Comparison of ENCODE assay signal across 12 mouse cellular contexts in the genomic region with DNA sequence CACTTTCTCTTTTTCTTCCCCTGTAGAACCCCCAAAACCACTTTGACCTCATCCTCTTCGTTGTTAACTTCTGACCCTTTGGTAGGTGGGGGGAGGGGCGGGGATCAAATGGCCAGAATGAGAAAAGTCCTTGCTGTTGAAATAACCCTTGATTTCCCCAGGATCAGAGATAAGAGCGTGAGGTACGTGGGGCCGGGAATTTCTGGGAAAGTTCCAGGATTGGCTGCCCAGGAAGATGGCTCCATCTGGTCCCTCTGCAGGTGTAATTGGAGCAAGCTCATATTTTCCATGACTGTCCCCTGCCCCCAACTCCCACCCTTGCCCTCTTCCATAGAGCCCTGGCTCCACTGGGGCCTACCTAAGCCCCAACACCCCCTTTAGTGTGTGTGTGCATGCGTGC. TPM values are rescaled to one million over a fixed set of nuclear protein-coding genes. Genes with fewer than 3 reads are reported as not detected.
DNase-seq lines count a peak whose midpoint lies in the region; ATAC-seq and TF ChIP-seq lines count a peak whose summit lies in the region.
"Had no signal": no experiment of that assay in that cellular context is flagged by ENCODE, and none has a peak within 500 bp of the region (broad histone marks: within the 10 kb centered on the region; RNA-seq: fewer than 3 reads in every experiment).

No protein-coding gene starts in this region.

- H3K9ac ChIP-seq in heart, embryonic 13.5 days = peak overlapping the region; percentile 64; the same call in 1 of the 2 replicates
- no peak overlapping the region for H3K9ac ChIP-seq in lung, embryonic 16.5 days (ENCODE audit: low read length)
- H3K9ac ChIP-seq: hindbrain, embryonic 15.5 days had no signal

- no peak for TF ChIP-seq CTCF in olfactory bulb, adult 2 months (IDR thresholded peaks at IDR 0.05; ENCODE audit: insufficient read depth, low read depth, low read length)
- no peak for TF ChIP-seq CTCF in thymus, adult 2 months (IDR thresholded peaks at IDR 0.05; ENCODE audit: borderline replicate concordance, control insufficient read depth, extremely low read depth, insufficient read depth, low read length, poor library complexity)

- H3K36me3 ChIP-seq in heart, embryonic 13.5 days = no peaks in the 10 kb centered on the region
- H3K36me3 ChIP-seq in lung, embryonic 16.5 days (ENCODE audit: control insufficient read depth, insufficient read depth, low read length) = no peaks in the 10 kb centered on the region
- no peaks in the 10 kb centered on the region for H3K36me3 ChIP-seq in thymus, adult 2 months (ENCODE audit: control insufficient read depth, insufficient read depth, low read length)
- H3K36me3 ChIP-seq: hindbrain, embryonic 15.5 days had no signal

- ATAC-seq in heart, embryonic 13.5 days (ENCODE audit: extremely low read depth, insufficient number of reproducible peaks, low FRiP score, low TSS enrichment) = no peak
- ATAC-seq in lung, embryonic 16.5 days (ENCODE audit: low read depth) = no peak

- peaks cover 72% of the 10 kb centered on the region for H3K4me1 ChIP-seq in heart, embryonic 13.5 days
- H3K4me1 ChIP-seq in lung, embryonic 16.5 days (replicated peaks; ENCODE audit: control insufficient read depth, insufficient read depth, low read length) = peaks cover 76% of the 10 kb centered on the region
- H3K4me1 ChIP-seq in olfactory bulb, adult 2 months (ENCODE audit: control insufficient read depth, insufficient read depth, low read length) = peaks cover 56% of the 10 kb centered on the region
- H3K4me1 ChIP-seq in thymus, adult 2 months (replicated peaks; ENCODE audit: control insufficient read depth, insufficient read depth, low read length) = peaks cover 3% of the 10 kb centered on the region; the same call in 1 of the 2 replicates

- H3K27ac ChIP-seq in heart, embryonic 13.5 days (replicated peaks) = peak overlapping the region; percentile 94
- peak overlapping the region; percentile 87 for H3K27ac ChIP-seq in lung, embryonic 16.5 days (ENCODE audit: low read length)
- H3K27ac ChIP-seq in olfactory bulb, adult 2 months (ENCODE audit: insufficient read depth, low read depth, low read length) = peak overlapping the region; percentile 80; the same call in 1 of the 2 replicates
- no peak overlapping the region for H3K27ac ChIP-seq in thymus, adult 2 months (ENCODE audit: control insufficient read depth, insufficient read depth, low read length)
- H3K27ac ChIP-seq: hindbrain, embryonic 15.5 days had no signal

- no peaks in the 10 kb centered on the region for H3K27me3 ChIP-seq in heart, embryonic 13.5 days (replicated peaks)
- H3K27me3 ChIP-seq in lung, embryonic 16.5 days (ENCODE audit: control insufficient read depth, insufficient read depth, low read depth, low read length) = no peaks in the 10 kb centered on the region
- H3K27me3 ChIP-seq in thymus, adult 2 months (ENCODE audit: control insufficient read depth, insufficient read depth, low read length) = no peaks in the 10 kb centered on the region
- H3K27me3 ChIP-seq: hindbrain, embryonic 15.5 days had no signal

- WGBS in heart, embryonic 13.5 days = 40% methylated on average over 6 of the region's 6 CpGs
- 42% methylated on average over 6 of the region's 6 CpGs for WGBS in lung, embryonic 16.5 days
- WGBS in olfactory bulb, adult 2 months = 82% methylated on average over 6 of the region's 6 CpGs
- WGBS in thymus, adult 2 months = 71% methylated on average over 6 of the region's 6 CpGs

- no peak overlapping the region for H3K4me2 ChIP-seq in heart, embryonic 13.5 days
- no peak overlapping the region for H3K4me2 ChIP-seq in lung, embryonic 16.5 days (ENCODE audit: low read depth, low read length)
- H3K4me2 ChIP-seq: hindbrain, embryonic 15.5 days had no signal

- no peak overlapping the region for H3K4me3 ChIP-seq in heart, embryonic 13.5 days
- no peak overlapping the region for H3K4me3 ChIP-seq in lung, embryonic 16.5 days (ENCODE audit: low read length)
- no peak overlapping the region for H3K4me3 ChIP-seq in olfactory bulb, adult 2 months (ENCODE audit: insufficient read depth, low read depth, low read length)
- no peak overlapping the region for H3K4me3 ChIP-seq in thymus, adult 2 months (ENCODE audit: control insufficient read depth, insufficient read depth, low read length)
- H3K4me3 ChIP-seq: hindbrain, embryonic 15.5 days had no signal

- no peak for DNase-seq in heart, postnatal 25 days (ENCODE audit: low spot score)
- DNase-seq in lung, postnatal 10 days = no peak
- DNase-seq in cerebellum, postnatal 25 days = peak; percentile 77 to 84
- no peak for DNase-seq in urinary bladder, postnatal 4 days (ENCODE audit: low spot score in 2 of 2)
- DNase-seq in thymus, adult 2 months = no peak
- DNase-seq: right cerebral cortex, adult 18-20 months; thymus, postnatal 14 days had no signal

- intact Hi-C loops in heart, postnatal 25 days (cut with DNase I) = no loop called here

- TF ChIP-seq POLR2A in olfactory bulb, adult 2 months (IDR thresholded peaks at IDR 0.05; ENCODE audit: insufficient read depth, low read depth, low read length) = no peak
- no peak for TF ChIP-seq POLR2A in thymus, adult 2 months (IDR thresholded peaks at IDR 0.05; ENCODE audit: control insufficient read depth, extremely low read depth, insufficient read depth, low read length, poor library complexity)

- H3K9me3 ChIP-seq in heart, embryonic 13.5 days = no peaks in the 10 kb centered on the region
- H3K9me3 ChIP-seq in lung, embryonic 16.5 days (ENCODE audit: control insufficient read depth, low read length) = no peaks in the 10 kb centered on the region
- H3K9me3 ChIP-seq: hindbrain, embryonic 15.5 days had no signal

RNA-seq across cellular contexts. Expression of gene Serpine1, which starts 3.7 kb away (rescaled TPM):
- polyA plus RNA-seq in heart, embryonic 13.5 days (2015; fragmentation: Nextera tagmentation; extraction: Ambion mirVana) = 0.74 and 0.92 TPM in 2 replicates
- total RNA-seq in heart, postnatal 25 days (2021) = 10 to 100 TPM; 18.3 to 27.6 TPM
- polyA plus RNA-seq in lung, embryonic 16.5 days (2015; fragmentation: Nextera tagmentation; extraction: Ambion mirVana) = 0.93 and 1.1 TPM in 2 replicates
- polyA plus RNA-seq in olfactory bulb, adult 2 months (2012; ENCODE audit: insufficient read depth, insufficient read length, low replicate concordance, missing spikeins) = not detected in 2 replicates
- 3.1 and 4.1 TPM in 2 replicates for polyA plus RNA-seq in thymus, adult 2 months (2012; rRNA removed)

RNA-seq across cellular contexts. Expression of gene Ap1s1, which starts 29.8 kb away (rescaled TPM):
- polyA plus RNA-seq in heart, embryonic 13.5 days (2015; fragmentation: Nextera tagmentation; extraction: Ambion mirVana) = 140 and 147 TPM in 2 replicates
- total RNA-seq in heart, postnatal 25 days (2021) = 10 to 100 TPM; 34.4 to 43.0 TPM
- polyA plus RNA-seq in lung, embryonic 16.5 days (2015; fragmentation: Nextera tagmentation; extraction: Ambion mirVana) = 191 and 206 TPM in 2 replicates
- polyA plus RNA-seq in olfactory bulb, adult 2 months (2012; ENCODE audit: insufficient read depth, insufficient read length, low replicate concordance, missing spikeins) = not detected in 2 replicates
- polyA plus RNA-seq in thymus, adult 2 months (2012; rRNA removed) = 44.1 and 51.9 TPM in 2 replicates

RNA-seq across cellular contexts. Expression of gene Trim56, which starts 40.3 kb away (rescaled TPM):
- 4.9 and 6.9 TPM in 2 replicates for polyA plus RNA-seq in heart, embryonic 13.5 days (2015; fragmentation: Nextera tagmentation; extraction: Ambion mirVana)
- 10 to 100 TPM; 18.0 to 22.0 TPM for total RNA-seq in heart, postnatal 25 days (2021)
- 12.2 and 13.5 TPM in 2 replicates for polyA plus RNA-seq in lung, embryonic 16.5 days (2015; fragmentation: Nextera tagmentation; extraction: Ambion mirVana)
- polyA plus RNA-seq in olfactory bulb, adult 2 months (2012; ENCODE audit: insufficient read depth, insufficient read length, low replicate concordance, missing spikeins) = 43.5 TPM in 1 of 2 replicates, not detected in the other
- polyA plus RNA-seq in thymus, adult 2 months (2012; rRNA removed) = 49.3 and 55.8 TPM in 2 replicates

RNA-seq across cellular contexts. Expression of gene Vgf, which starts 49.5 kb away (rescaled TPM):
- polyA plus RNA-seq in heart, embryonic 13.5 days (2015; fragmentation: Nextera tagmentation; extraction: Ambion mirVana) = 0.11 and 0.16 TPM in 2 replicates
- total RNA-seq in heart, postnatal 25 days (2021) = not detected
- polyA plus RNA-seq in lung, embryonic 16.5 days (2015; fragmentation: Nextera tagmentation; extraction: Ambion mirVana) = 0.13 TPM in 1 of 2 replicates, not detected in the other
- polyA plus RNA-seq in olfactory bulb, adult 2 months (2012; ENCODE audit: insufficient read depth, insufficient read length, low replicate concordance, missing spikeins) = not detected in 2 replicates
- polyA plus RNA-seq in thymus, adult 2 months (2012; rRNA removed) = 0.58 and 1.0 TPM in 2 replicates
- polyA plus RNA-seq: macrophage had no signal

Comparison
In these comparisons a context has a peak if more than half of its experiments do, and no peak if none do; other contexts are left out.
1. DNase-seq: peak in cerebellum, postnatal 25 days (2 of 2); none in heart, postnatal 25 days (single experiment), lung, postnatal 10 days (single experiment), urinary bladder, postnatal 4 days (0 of 2) and thymus, adult 2 months (single experiment).